Mouse (Mus musculus): ENCODE measurements around the gene Wdr26. TPM values are rescaled to one million over a fixed set of nuclear protein-coding genes. Genes with fewer than 3 reads are reported as not detected.

Gene Wdr26
- total RNA-seq (2014; rRNA removed) (49.6 and 66.9 TPM in 2 replicates), polyA plus RNA-seq (2015; fragmentation: Nextera tagmentation; extraction: Ambion mirVana) (31.4 and 44.1 TPM in 2 replicates)

DNA sequence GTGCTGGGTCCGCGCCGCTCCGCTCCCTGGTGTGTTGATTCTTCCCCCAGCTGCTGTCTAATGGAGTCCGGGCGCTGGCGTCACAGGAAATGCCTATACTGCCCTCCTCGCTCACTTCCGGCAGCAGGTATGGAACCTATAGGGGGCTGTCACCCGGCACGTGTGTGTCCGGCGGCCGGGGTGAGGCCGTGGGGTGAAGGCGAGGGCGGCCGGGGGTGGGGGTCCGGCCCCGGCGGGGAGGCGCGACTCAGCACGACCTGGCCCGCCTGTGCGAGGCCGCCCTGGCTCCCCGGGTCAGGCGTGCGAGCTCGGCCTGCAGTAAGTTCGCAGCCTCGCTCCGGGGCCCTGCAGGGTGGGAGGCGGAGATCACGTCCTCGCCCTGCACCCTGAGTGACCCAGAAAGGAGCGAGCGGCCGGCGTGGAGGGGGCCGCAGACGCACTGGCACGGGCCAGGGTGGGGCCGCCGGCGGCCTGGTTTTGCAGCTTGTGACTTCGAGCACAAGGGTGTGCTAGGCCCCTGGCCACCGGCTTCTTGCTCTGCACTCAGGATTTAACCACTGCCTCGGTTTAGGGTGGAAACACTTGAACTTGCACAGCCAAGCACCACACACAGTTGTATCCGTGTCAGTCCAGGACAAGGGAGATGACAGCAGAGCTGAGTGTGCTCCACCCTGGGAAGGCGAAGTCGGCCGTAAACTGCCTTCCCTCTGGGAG lies at the start of gene Wdr26:
Wdr26 (minus strand) TSS at position 82 of the 714 bp plus-strand sequence.
- H3K9me3 ChIP-seq (ENCODE audit: low read length) = no peaks in the 10 kb centered on the region
- peak within 1 kb of the TSS; percentile 95 for H3K9ac ChIP-seq (replicated peaks; ENCODE audit: low read length, poor library complexity, severe bottlenecking)
- ATAC-seq (ENCODE audit: low FRiP score) = peak; percentile 93
- H3K4me2 ChIP-seq (ENCODE audit: low read depth, low read length, poor library complexity, severe bottlenecking) = peak within 1 kb of the TSS; percentile 88
- WGBS = 1% methylated on average over 44 of the region's 54 CpGs
- no peaks in the 10 kb centered on the region for H3K36me3 ChIP-seq (ENCODE audit: insufficient read depth, low read length)
- peak within 1 kb of the TSS; percentile 87 for H3K27ac ChIP-seq (ENCODE audit: low read depth, low read length)
- H3K4me3 ChIP-seq (ENCODE audit: low read depth, low read length) = peak within 1 kb of the TSS; percentile 99
- H3K4me1 ChIP-seq (ENCODE audit: insufficient read depth, low read length) = peaks cover 5% of the 10 kb centered on the region; the same call in 1 of the 2 replicates
- no peaks in the 10 kb centered on the region for H3K27me3 ChIP-seq (ENCODE audit: insufficient read depth, low read length)
- DNase-seq (ENCODE audit: low spot score) = peak; percentile 94
- TF ChIP-seq CTCF (IDR thresholded peaks at IDR 0.05) = peak; percentile 38

- WGBS = 43% methylated on average over 8 of the region's 8 CpGs
- DNase-seq (ENCODE audit: low spot score) = no peak
- H3K4me3 ChIP-seq (ENCODE audit: low read depth, low read length) = no peak overlapping the region
Measured at GRCm38 (mm10) chr1:181260949-181261696, 49.3 kb upstream of the Wdr26 start.

GRCm38 (mm10) chr1:181260422-181260821 lies 48.6 kb upstream of the Wdr26 start:
- Histone ChIP-seq H3K4me3 (ENCODE audit: low read depth, low read length) (no peak overlapping the region), H3K27me3 (ENCODE audit: insufficient read depth, low read length) (no peaks in the 10 kb centered on the region), H3K27ac (ENCODE audit: low read depth, low read length) (no peak overlapping the region), H3K9ac (replicated peaks; ENCODE audit: low read length, poor library complexity, severe bottlenecking) (no peak overlapping the region), H3K4me1 (ENCODE audit: insufficient read depth, low read length) (peaks cover 8% of the 10 kb centered on the region; the same call in 1 of the 2 replicates), H3K4me2 (ENCODE audit: low read depth, low read length, poor library complexity, severe bottlenecking) (no peak overlapping the region), H3K36me3 (ENCODE audit: insufficient read depth, low read length) (no peaks in the 10 kb centered on the region), H3K9me3 (ENCODE audit: low read length) (no peaks in the 10 kb centered on the region)
- TF ChIP-seq CTCF (IDR thresholded peaks at IDR 0.05) = no peak
- no peak for ATAC-seq (ENCODE audit: low FRiP score)
- no peak for DNase-seq (ENCODE audit: low spot score)
- 93% methylated on average over 10 of the region's 10 CpGs for WGBS

More at GRCm38 (mm10) chr1:181260949-181261696, 49.3 kb upstream of the Wdr26 start:
- H3K4me1 ChIP-seq (ENCODE audit: insufficient read depth, low read length) = peaks cover 8% of the 10 kb centered on the region; the same call in 1 of the 2 replicates
- H3K36me3 ChIP-seq (ENCODE audit: insufficient read depth, low read length) = no peaks in the 10 kb centered on the region
- H3K27me3 ChIP-seq (ENCODE audit: insufficient read depth, low read length) = no peaks in the 10 kb centered on the region
- no peak overlapping the region for H3K4me2 ChIP-seq (ENCODE audit: low read depth, low read length, poor library complexity, severe bottlenecking)
- H3K9ac ChIP-seq (replicated peaks; ENCODE audit: low read length, poor library complexity, severe bottlenecking) = no peak overlapping the region
- no peak for ATAC-seq (ENCODE audit: low FRiP score)
- no peak overlapping the region for H3K27ac ChIP-seq (ENCODE audit: low read depth, low read length)
- TF ChIP-seq CTCF (IDR thresholded peaks at IDR 0.05) = no peak
- no peaks in the 10 kb centered on the region for H3K9me3 ChIP-seq (ENCODE audit: low read length)

DNA sequence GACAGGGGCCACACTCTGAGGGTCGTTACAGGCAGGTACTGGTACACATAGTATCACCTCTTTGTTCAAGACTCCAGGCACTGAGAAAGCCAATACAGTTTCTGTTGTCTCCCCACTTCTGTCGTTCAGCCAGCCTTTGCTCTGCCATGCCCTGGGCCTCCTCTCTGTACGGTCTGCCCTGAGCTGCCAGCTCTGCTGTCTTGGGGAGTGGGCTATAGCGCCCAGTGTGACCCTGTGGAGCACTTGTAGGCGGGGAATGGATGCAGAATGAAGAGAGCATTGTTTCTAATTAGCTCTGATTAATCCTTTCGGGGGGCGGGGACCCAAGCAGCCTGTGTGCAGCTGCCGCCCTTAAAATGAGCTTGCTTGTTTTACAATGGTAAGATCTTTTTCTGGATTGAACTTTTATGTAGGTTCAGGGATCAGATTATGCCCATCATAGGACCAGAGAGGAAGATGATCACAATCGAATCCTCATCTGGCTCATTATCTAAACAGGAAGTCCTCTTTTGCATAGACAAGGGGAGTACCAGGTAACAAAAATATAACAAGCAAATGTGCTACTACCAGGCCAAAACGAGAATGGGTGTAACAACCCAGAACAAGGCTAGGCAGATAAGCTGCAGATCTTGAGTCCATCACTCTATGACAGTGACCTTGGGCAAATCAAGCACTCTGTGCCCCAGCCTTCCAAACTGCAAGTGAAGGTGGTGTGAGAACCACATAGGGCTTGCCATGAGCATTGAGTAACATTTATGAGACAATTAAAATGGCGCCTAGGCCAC lies 48.0 kb upstream of the Wdr26 start:
- no peak overlapping the region for H3K9ac ChIP-seq (replicated peaks; ENCODE audit: low read length, poor library complexity, severe bottlenecking)
- DNase-seq (ENCODE audit: low spot score) = no peak
- no peak overlapping the region for H3K4me3 ChIP-seq (ENCODE audit: low read depth, low read length)
- no peak for TF ChIP-seq CTCF (IDR thresholded peaks at IDR 0.05)
- 46% methylated on average over 11 of the region's 11 CpGs for WGBS
- H3K9me3 ChIP-seq (ENCODE audit: low read length) = no peaks in the 10 kb centered on the region
- ATAC-seq (ENCODE audit: low FRiP score) = no peak
- H3K36me3 ChIP-seq (ENCODE audit: insufficient read depth, low read length) = no peaks in the 10 kb centered on the region
- no peaks in the 10 kb centered on the region for H3K27me3 ChIP-seq (ENCODE audit: insufficient read depth, low read length)
- H3K27ac ChIP-seq (ENCODE audit: low read depth, low read length) = no peak overlapping the region
- no peak overlapping the region for H3K4me2 ChIP-seq (ENCODE audit: low read depth, low read length, poor library complexity, severe bottlenecking)
- peaks cover 8% of the 10 kb centered on the region; the same call in 1 of the 2 replicates for H3K4me1 ChIP-seq (ENCODE audit: insufficient read depth, low read length)

- Histone ChIP-seq H3K9ac (replicated peaks; ENCODE audit: low read length, poor library complexity, severe bottlenecking) (no peak overlapping the region), H3K4me2 (ENCODE audit: low read depth, low read length, poor library complexity, severe bottlenecking) (no peak overlapping the region), H3K36me3 (ENCODE audit: insufficient read depth, low read length) (no peaks in the 10 kb centered on the region), H3K27me3 (ENCODE audit: insufficient read depth, low read length) (no peaks in the 10 kb centered on the region), H3K4me1 (ENCODE audit: insufficient read depth, low read length) (peaks cover 8% of the 10 kb centered on the region; the same call in 1 of the 2 replicates), H3K9me3 (ENCODE audit: low read length) (no peaks in the 10 kb centered on the region), H3K4me3 (ENCODE audit: low read depth, low read length) (no peak overlapping the region), H3K27ac (ENCODE audit: low read depth, low read length) (no peak overlapping the region)
- TF ChIP-seq CTCF (IDR thresholded peaks at IDR 0.05) = no peak
- no peak for DNase-seq (ENCODE audit: low spot score)
- no peak for ATAC-seq (ENCODE audit: low FRiP score)
- WGBS = 56% methylated on average over 5 of the region's 5 CpGs
Measured at GRCm38 (mm10) chr1:181259056-181259455, 47.3 kb upstream of the Wdr26 start.

Measured in midbrain, postnatal 0 days (tissue).